Mouse (Mus musculus): Measurements from ENCODE around the gene Pramel1.
"Not testable (repeated sequence)": the region's sequence is repeated elsewhere in the genome, so short reads cannot be mapped to it uniquely, and the experiment has no call there.

- not testable (repeated sequence) for TF ChIP-seq GATA1 (IDR thresholded peaks at IDR 0.05; ENCODE audit: borderline replicate concordance, low read length); CTCF (IDR thresholded peaks at IDR 0.05; ENCODE audit: low read depth, low read length)
These were observed 48.7 kb upstream of the Pramel1 start for GRCm38 (mm10) chr4:143345491-143345890.
